Mouse (Mus musculus): Measurements from ENCODE around the gene Ptprf. TPM values are rescaled to one million over a fixed set of nuclear protein-coding genes. Genes with fewer than 3 reads are reported as not detected.

Ptprf gene
- polyA plus RNA-seq, 1 experiment from 2014 or later: 45.8 TPM

GRCm38 (mm10) chr4:118256217-118256616, 35.0 kb downstream of the Ptprf start:
- Histone ChIP-seq H3K36me3 (ENCODE audit: control insufficient read depth, insufficient read depth, low read length) (peaks cover 9% of the 10 kb centered on the region), H3K4me1 (ENCODE audit: control insufficient read depth, insufficient read depth, low read length) (peaks cover 40% of the 10 kb centered on the region), H3K4me3 (ENCODE audit: low read length) (no peak overlapping the region), H3K27me3 (replicated peaks; ENCODE audit: control insufficient read depth, insufficient read depth, low read length) (no peaks in the 10 kb centered on the region), H3K27ac (ENCODE audit: low read length) (peak overlapping the region; percentile 47; the same call in 1 of the 2 replicates), H3K4me2 (ENCODE audit: low read depth, low read length) (no peak overlapping the region), H3K9ac (ENCODE audit: low read depth, low read length) (no peak overlapping the region), H3K9me3 (ENCODE audit: control insufficient read depth, low read length) (no peaks in the 10 kb centered on the region)
- WGBS: 73% methylated on average over 12 of the region's 12 CpGs
- no peak for ATAC-seq

- H3K27ac ChIP-seq (ENCODE audit: low read length): peak overlapping the region; percentile 39
- ATAC-seq: peak; percentile 80
- H3K4me1 ChIP-seq (ENCODE audit: control insufficient read depth, insufficient read depth, low read length): peaks cover 28% of the 10 kb centered on the region
- no peak overlapping the region for H3K4me2 ChIP-seq (ENCODE audit: low read depth, low read length)
- H3K9ac ChIP-seq (ENCODE audit: low read depth, low read length): no peak overlapping the region
- H3K9me3 ChIP-seq (ENCODE audit: control insufficient read depth, low read length): no peaks in the 10 kb centered on the region
- 69% methylated on average over 5 of the region's 5 CpGs for WGBS
- no peak overlapping the region for H3K4me3 ChIP-seq (ENCODE audit: low read length)
- H3K36me3 ChIP-seq (ENCODE audit: control insufficient read depth, insufficient read depth, low read length): peaks cover 9% of the 10 kb centered on the region
- H3K27me3 ChIP-seq (replicated peaks; ENCODE audit: control insufficient read depth, insufficient read depth, low read length): no peaks in the 10 kb centered on the region
Measured at GRCm38 (mm10) chr4:118254953-118255352, 36.3 kb downstream of the Ptprf start.

GRCm38 (mm10) chr4:118247323-118247722, 43.9 kb downstream of the Ptprf start:
- Histone ChIP-seq H3K9me3 (ENCODE audit: control insufficient read depth, low read length) (no peaks in the 10 kb centered on the region), H3K9ac (ENCODE audit: low read depth, low read length) (no peak overlapping the region), H3K27me3 (replicated peaks; ENCODE audit: control insufficient read depth, insufficient read depth, low read length) (no peaks in the 10 kb centered on the region), H3K27ac (ENCODE audit: low read length) (no peak overlapping the region), H3K4me3 (ENCODE audit: low read length) (no peak overlapping the region), H3K36me3 (ENCODE audit: control insufficient read depth, insufficient read depth, low read length) (peaks cover 8% of the 10 kb centered on the region; the same call in 1 of the 2 replicates), H3K4me2 (ENCODE audit: low read depth, low read length) (no peak overlapping the region), H3K4me1 (ENCODE audit: control insufficient read depth, insufficient read depth, low read length) (peaks cover 7% of the 10 kb centered on the region; the same call in 1 of the 2 replicates)
- no peak for ATAC-seq
- 75% methylated on average over 3 of the region's 3 CpGs for WGBS

- no peak overlapping the region for H3K4me3 ChIP-seq (ENCODE audit: low read length)
- H3K9me3 ChIP-seq (ENCODE audit: control insufficient read depth, low read length): no peaks in the 10 kb centered on the region
- 87% methylated on average over 14 of the region's 14 CpGs for WGBS
- H3K27ac ChIP-seq (ENCODE audit: low read length): no peak overlapping the region
- ATAC-seq: no peak
- no peak overlapping the region for H3K9ac ChIP-seq (ENCODE audit: low read depth, low read length)
- peaks cover 5% of the 10 kb centered on the region; the same call in 1 of the 2 replicates for H3K36me3 ChIP-seq (ENCODE audit: control insufficient read depth, insufficient read depth, low read length)
- H3K4me2 ChIP-seq (ENCODE audit: low read depth, low read length): no peak overlapping the region
- no peaks in the 10 kb centered on the region for H3K27me3 ChIP-seq (replicated peaks; ENCODE audit: control insufficient read depth, insufficient read depth, low read length)
- H3K4me1 ChIP-seq (ENCODE audit: control insufficient read depth, insufficient read depth, low read length): peaks cover 9% of the 10 kb centered on the region; the same call in 1 of the 2 replicates
Measured at GRCm38 (mm10) chr4:118245847-118246246, 45.4 kb downstream of the Ptprf start.

- Histone ChIP-seq H3K27ac (ENCODE audit: low read length) (no peak overlapping the region), H3K4me1 (ENCODE audit: control insufficient read depth, insufficient read depth, low read length) (peaks cover 11% of the 10 kb centered on the region; the same call in 1 of the 2 replicates), H3K9ac (ENCODE audit: low read depth, low read length) (peak overlapping the region; percentile 43), H3K27me3 (replicated peaks; ENCODE audit: control insufficient read depth, insufficient read depth, low read length) (no peaks in the 10 kb centered on the region), H3K36me3 (ENCODE audit: control insufficient read depth, insufficient read depth, low read length) (peaks cover 5% of the 10 kb centered on the region; the same call in 1 of the 2 replicates), H3K4me3 (ENCODE audit: low read length) (no peak overlapping the region), H3K4me2 (ENCODE audit: low read depth, low read length) (no peak overlapping the region), H3K9me3 (ENCODE audit: control insufficient read depth, low read length) (no peaks in the 10 kb centered on the region)
- no peak for ATAC-seq
- 72% methylated on average over 7 of the region's 7 CpGs for WGBS
Measured at GRCm38 (mm10) chr4:118243791-118244190, 47.4 kb downstream of the Ptprf start.

GRCm38 (mm10) chr4:118243298-118243697, 47.9 kb downstream of the Ptprf start:
- Histone ChIP-seq H3K4me3 (ENCODE audit: low read length) (no peak overlapping the region), H3K9me3 (ENCODE audit: control insufficient read depth, low read length) (no peaks in the 10 kb centered on the region), H3K36me3 (ENCODE audit: control insufficient read depth, insufficient read depth, low read length) (peaks cover 5% of the 10 kb centered on the region; the same call in 1 of the 2 replicates), H3K27ac (ENCODE audit: low read length) (no peak overlapping the region), H3K4me1 (ENCODE audit: control insufficient read depth, insufficient read depth, low read length) (peaks cover 15% of the 10 kb centered on the region; the same call in 1 of the 2 replicates), H3K9ac (ENCODE audit: low read depth, low read length) (no peak overlapping the region), H3K4me2 (ENCODE audit: low read depth, low read length) (no peak overlapping the region), H3K27me3 (replicated peaks; ENCODE audit: control insufficient read depth, insufficient read depth, low read length) (no peaks in the 10 kb centered on the region)
- ATAC-seq: no peak
- WGBS: 83% methylated on average over 11 of the region's 11 CpGs

GRCm38 (mm10) chr4:118239960-118240689, 51.1 kb downstream of the Ptprf start:
- Histone ChIP-seq H3K4me1 (ENCODE audit: control insufficient read depth, insufficient read depth, low read length) (peaks cover 28% of the 10 kb centered on the region), H3K4me3 (ENCODE audit: low read length) (no peak overlapping the region), H3K9me3 (ENCODE audit: control insufficient read depth, low read length) (no peaks in the 10 kb centered on the region), H3K27me3 (replicated peaks; ENCODE audit: control insufficient read depth, insufficient read depth, low read length) (no peaks in the 10 kb centered on the region), H3K27ac (ENCODE audit: low read length) (peak overlapping the region; percentile 86), H3K36me3 (ENCODE audit: control insufficient read depth, insufficient read depth, low read length) (peaks cover 20% of the 10 kb centered on the region), H3K9ac (ENCODE audit: low read depth, low read length) (no peak overlapping the region), H3K4me2 (ENCODE audit: low read depth, low read length) (peak overlapping the region; percentile 20; the same call in 1 of the 2 replicates)
- ATAC-seq: peak; percentile 95
- 63% methylated on average over 15 of the region's 16 CpGs for WGBS

GRCm38 (mm10) chr4:118238666-118239065, 52.5 kb downstream of the Ptprf start:
- Histone ChIP-seq H3K27ac (ENCODE audit: low read length) (no peak overlapping the region), H3K9ac (ENCODE audit: low read depth, low read length) (peak overlapping the region; percentile 38; the same call in 1 of the 2 replicates), H3K4me2 (ENCODE audit: low read depth, low read length) (no peak overlapping the region), H3K4me3 (ENCODE audit: low read length) (no peak overlapping the region), H3K4me1 (ENCODE audit: control insufficient read depth, insufficient read depth, low read length) (peaks cover 37% of the 10 kb centered on the region), H3K9me3 (ENCODE audit: control insufficient read depth, low read length) (no peaks in the 10 kb centered on the region), H3K36me3 (ENCODE audit: control insufficient read depth, insufficient read depth, low read length) (peaks cover 20% of the 10 kb centered on the region), H3K27me3 (replicated peaks; ENCODE audit: control insufficient read depth, insufficient read depth, low read length) (no peaks in the 10 kb centered on the region)
- WGBS: 89% methylated on average over 6 of the region's 6 CpGs
- no peak for ATAC-seq

GRCm38 (mm10) chr4:118236871-118237270, 54.3 kb downstream of the Ptprf start:
- no peak for ATAC-seq
- Histone ChIP-seq H3K4me3 (ENCODE audit: low read length) (no peak overlapping the region), H3K27me3 (replicated peaks; ENCODE audit: control insufficient read depth, insufficient read depth, low read length) (no peaks in the 10 kb centered on the region), H3K4me1 (ENCODE audit: control insufficient read depth, insufficient read depth, low read length) (peaks cover 34% of the 10 kb centered on the region), H3K27ac (ENCODE audit: low read length) (no peak overlapping the region), H3K4me2 (ENCODE audit: low read depth, low read length) (no peak overlapping the region), H3K36me3 (ENCODE audit: control insufficient read depth, insufficient read depth, low read length) (peaks cover 18% of the 10 kb centered on the region), H3K9me3 (ENCODE audit: control insufficient read depth, low read length) (no peaks in the 10 kb centered on the region), H3K9ac (ENCODE audit: low read depth, low read length) (no peak overlapping the region)
- 86% methylated on average over 9 of the region's 9 CpGs for WGBS

All from intestine, embryonic 16.5 days (tissue).